Mouse (Mus musculus) hindbrain, embryonic 11.5 days (tissue): ENCODE results near the gene Ccdc159. TPM values are rescaled to one million over a fixed set of nuclear protein-coding genes. Genes with fewer than 3 reads are reported as not detected.

ENCODE experiments used
- ATAC-seq: fragments of 200-750 bp; cut with Nextera tagmentation; 2 replicates; pipeline ENCODE4 v1.8.0; 2017; ENCODE audit warnings: mild to moderate bottlenecking, moderate TSS enrichment, moderate library complexity; ENCODE audit not compliant: low FRiP score
- DNase-seq: peaks from one replicate; pipeline ENCODE4 v3.0.0-alpha.2; 2015; ENCODE audit warnings: low spot score
- H3K27ac ChIP-seq: fragments of 300-500 bp; sonication (generic); 2 replicates; pipeline ENCODE4 v1.5.1; 2014; ENCODE audit warnings: mild to moderate bottlenecking, low read depth, low read length
- H3K27me3 ChIP-seq: fragments of 300-500 bp; sonication (generic); 2 replicates; pipeline ENCODE4 v1.6.1; 2014; ENCODE audit warnings: mild to moderate bottlenecking, low read length, moderate library complexity, mixed read lengths; ENCODE audit not compliant: control insufficient read depth, insufficient read depth
- H3K36me3 ChIP-seq: fragments of 300-500 bp; sonication (generic); 2 replicates; pipeline ENCODE4 v1.6.1; 2014; ENCODE audit warnings: mild to moderate bottlenecking, low read length, moderate library complexity, mixed read lengths; ENCODE audit not compliant: control insufficient read depth, insufficient read depth
- H3K4me1 ChIP-seq: fragments of 300-500 bp; sonication (generic); replicated peaks from 2 replicates; pipeline ENCODE4 v1.6.1; 2014; ENCODE audit warnings: low read length, mixed read lengths; ENCODE audit not compliant: control insufficient read depth, insufficient read depth
- H3K4me2 ChIP-seq: fragments of 300-500 bp; sonication (generic); replicated peaks from 2 replicates; pipeline ENCODE4 v1.6.1; 2014; ENCODE audit warnings: mild to moderate bottlenecking, low read depth, low read length
- H3K4me3 ChIP-seq: fragments of 300-500 bp; sonication (generic); 2 replicates; pipeline ENCODE4 v1.5.1; 2014; ENCODE audit warnings: low read depth, low read length
- H3K9ac ChIP-seq: fragments of 300-500 bp; sonication (generic); 2 replicates; pipeline ENCODE4 v1.6.1; 2014; ENCODE audit warnings: low read depth, low read length
- H3K9me3 ChIP-seq: fragments of 300-500 bp; sonication (generic); 2 replicates; pipeline ENCODE4 v1.6.1; 2016; ENCODE audit warnings: low read length; ENCODE audit not compliant: control insufficient read depth
- WGBS: fragments of 180-500 bp; shearing (Covaris S2); extraction: QIAGEN DNeasy Blood & Tissue Kit; methylation state at CpG from one replicate; pipeline ENCODE4 v1.1.7; 2014; 5-methylcytosine and 5-hydroxymethylcytosine counted together
- polyA plus RNA-seq: library from polyadenylated mRNA; unstranded; fragments of >200 nt; fragmentation: Nextera tagmentation; extraction: Ambion mirVana; gene quantifications from 2 replicates; pipeline ENCODE4 v1.2.1, GENCODE M21; 2014

Gene Ccdc159
- polyA plus RNA-seq, 1 experiment from 2014 or later: 3.9 TPM

DNA sequence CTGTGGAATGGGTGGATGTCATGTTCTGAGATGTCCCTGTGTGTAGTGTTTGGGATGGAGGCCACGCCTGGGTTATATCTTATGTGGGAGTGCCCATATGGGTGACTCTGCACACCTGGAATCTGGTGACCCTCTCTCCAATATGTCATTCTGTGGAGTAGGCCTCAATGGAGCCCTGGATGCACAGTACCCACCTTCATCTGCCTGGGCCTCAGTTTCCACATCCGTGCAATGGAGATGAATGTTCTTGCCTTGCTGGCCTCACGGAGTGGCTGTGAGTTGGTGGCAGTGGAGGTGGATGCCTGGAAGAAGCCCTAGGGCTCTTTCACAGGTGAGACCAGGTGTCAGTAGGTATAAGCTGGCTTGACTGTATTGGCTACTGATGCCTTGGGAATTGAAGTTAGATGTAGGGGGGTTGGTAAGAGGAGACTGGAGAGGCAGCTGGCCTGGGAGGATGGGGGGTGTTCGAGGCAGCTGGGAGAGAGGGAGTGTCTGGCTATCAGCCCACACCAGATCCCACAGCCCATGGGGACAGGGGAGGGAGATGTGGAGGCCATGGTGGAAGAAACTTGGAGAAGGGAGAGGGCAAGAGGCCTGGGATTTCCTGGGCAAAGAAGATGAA, 11.1 kb downstream of the Ccdc159 start:
- WGBS: 91% methylated on average over 4 of the region's 4 CpGs
- H3K27me3 ChIP-seq: no peaks in the 10 kb centered on the region
- H3K4me3 ChIP-seq: no peak overlapping the region
- no peak for ATAC-seq
- no peaks in the 10 kb centered on the region for H3K4me1 ChIP-seq
- H3K27ac ChIP-seq: no peak overlapping the region
- no peaks in the 10 kb centered on the region for H3K36me3 ChIP-seq
- H3K9ac ChIP-seq: no peak overlapping the region
- no peaks in the 10 kb centered on the region for H3K9me3 ChIP-seq
- DNase-seq: no peak
- H3K4me2 ChIP-seq: no peak overlapping the region

DNA sequence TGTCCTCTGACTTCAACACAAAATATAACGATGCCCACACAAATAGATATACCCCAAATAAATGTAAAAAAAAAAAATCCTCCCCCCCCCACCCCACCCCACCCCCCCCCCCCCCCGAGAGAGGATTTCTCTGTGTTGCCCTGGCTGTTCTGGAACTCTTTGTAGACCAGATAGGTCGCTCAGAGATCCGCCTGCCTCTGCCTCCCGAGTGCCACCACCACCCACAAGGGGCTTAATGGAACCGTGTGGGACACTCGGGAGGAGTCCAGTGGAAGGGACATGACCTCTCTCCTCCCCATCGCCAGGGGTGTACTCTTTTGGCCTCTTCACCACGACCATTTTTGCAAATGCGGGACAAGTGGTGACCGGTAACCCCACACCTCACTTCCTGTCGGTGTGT, 15.8 kb downstream of the Ccdc159 start:
- Histone ChIP-seq H3K27me3 (peaks cover 6% of the 10 kb centered on the region; the same call in 1 of the 2 replicates), H3K4me1 (no peaks in the 10 kb centered on the region; the same call in 1 of the 2 replicates), H3K36me3 (no peaks in the 10 kb centered on the region), H3K4me3 (no peak overlapping the region), H3K27ac (no peak overlapping the region), H3K9me3 (no peaks in the 10 kb centered on the region), H3K9ac (no peak overlapping the region), H3K4me2 (no peak overlapping the region)
- no peak for ATAC-seq
- no peak for DNase-seq
- WGBS: 78% methylated on average over 11 of the region's 12 CpGs

DNA sequence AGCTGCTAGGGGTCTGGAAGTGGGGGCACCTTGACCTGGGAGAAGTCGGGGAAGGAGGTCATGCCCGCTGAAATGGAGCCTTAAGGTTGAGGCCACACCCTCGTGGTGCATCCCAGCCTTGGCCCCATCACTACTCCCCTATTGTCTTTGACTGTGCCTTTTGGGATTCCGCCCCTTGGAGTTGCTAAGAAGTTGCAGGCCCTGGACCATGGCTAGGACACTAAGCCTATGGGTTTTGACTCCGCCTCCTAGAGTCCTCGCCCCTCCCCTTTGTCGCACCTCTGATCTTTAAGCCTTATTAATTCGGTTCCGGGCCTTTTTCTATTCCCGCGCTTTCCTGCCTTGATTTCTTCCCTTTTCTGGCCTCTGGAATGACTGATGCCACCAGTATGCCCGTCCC, 16.4 kb downstream of the Ccdc159 start:
- 54% methylated on average over 12 of the region's 12 CpGs for WGBS
- DNase-seq (no peak), ATAC-seq (0 out of 2 replicates have a peak, but pooled peaks have one; percentile 33)

DNA sequence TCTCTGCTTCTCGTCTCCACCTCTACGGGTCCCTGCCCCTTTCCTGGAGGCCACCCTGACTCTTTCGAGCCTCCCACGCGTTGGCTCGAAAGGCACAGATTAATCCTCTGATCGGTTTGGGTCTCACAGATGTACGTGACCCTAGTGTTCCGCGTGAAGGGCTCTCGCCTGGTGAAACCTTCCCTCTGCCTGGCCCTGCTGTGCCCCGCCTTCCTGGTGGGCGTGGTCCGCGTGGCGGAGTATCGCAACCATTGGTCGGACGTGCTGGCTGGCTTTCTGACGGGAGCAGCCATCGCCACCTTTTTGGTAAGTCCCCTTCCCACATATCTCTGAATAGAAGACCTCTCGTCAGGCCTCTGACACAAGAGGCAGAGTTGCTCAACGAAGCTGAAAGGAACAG, 17.0 kb downstream of the Ccdc159 start:
- Histone ChIP-seq H3K27ac (no peak overlapping the region), H3K9ac (no peak overlapping the region), H3K9me3 (no peaks in the 10 kb centered on the region), H3K4me1 (no peaks in the 10 kb centered on the region; the same call in 1 of the 2 replicates), H3K27me3 (peaks cover 7% of the 10 kb centered on the region; the same call in 1 of the 2 replicates), H3K4me2 (no peak overlapping the region; the same call in 1 of the 2 replicates), H3K36me3 (no peaks in the 10 kb centered on the region), H3K4me3 (no peak overlapping the region)
- DNase-seq (no peak), ATAC-seq (no peak)
- 21% methylated on average over 23 of the region's 23 CpGs for WGBS

More for the DNA sequence above, 16.4 kb downstream of the Ccdc159 start:
- Histone ChIP-seq H3K4me1 (no peaks in the 10 kb centered on the region; the same call in 1 of the 2 replicates), H3K27ac (no peak overlapping the region), H3K27me3 (peaks cover 7% of the 10 kb centered on the region; the same call in 1 of the 2 replicates), H3K4me3 (no peak overlapping the region), H3K4me2 (no peak overlapping the region), H3K9me3 (no peaks in the 10 kb centered on the region), H3K36me3 (no peaks in the 10 kb centered on the region), H3K9ac (no peak overlapping the region)

DNA sequence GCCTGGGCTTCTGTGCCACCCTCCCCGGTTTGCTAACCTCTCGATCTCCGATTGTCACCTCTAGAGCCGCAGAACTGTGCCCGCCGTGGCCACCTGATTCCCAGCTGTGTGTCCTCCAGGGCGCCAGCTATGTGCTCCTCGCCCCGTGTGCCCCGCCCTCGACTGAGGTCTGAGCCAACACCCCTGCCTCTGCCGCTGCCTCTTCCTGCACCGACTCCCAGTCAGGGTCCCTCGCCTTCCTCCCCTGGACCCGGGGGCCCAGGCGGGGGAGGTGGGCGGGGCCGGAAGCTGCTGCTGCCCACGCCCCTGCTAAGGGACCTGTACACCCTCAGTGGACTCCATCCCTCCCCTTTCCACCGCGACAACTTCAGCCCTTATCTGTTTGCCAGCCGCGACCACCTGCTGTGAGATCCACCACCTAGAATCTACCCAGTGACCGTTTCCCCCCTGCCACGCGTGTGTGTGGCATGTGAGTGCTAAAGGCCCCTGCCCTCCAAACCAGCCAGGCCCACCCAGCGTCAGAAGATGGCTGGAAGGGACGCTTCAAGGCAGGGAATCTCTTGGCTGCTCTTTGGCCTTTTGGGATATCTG, 20.4 kb downstream of the Ccdc159 start:
- Histone ChIP-seq H3K27ac (no peak overlapping the region), H3K4me1 (no peaks in the 10 kb centered on the region; the same call in 1 of the 2 replicates), H3K36me3 (no peaks in the 10 kb centered on the region), H3K9me3 (no peaks in the 10 kb centered on the region), H3K27me3 (peaks cover 7% of the 10 kb centered on the region; the same call in 1 of the 2 replicates), H3K4me2 (no peak overlapping the region), H3K9ac (no peak overlapping the region), H3K4me3 (no peak overlapping the region; the same call in 1 of the 2 replicates)
- DNase-seq: no peak
- peak; percentile 18; the same call in 1 of the 2 replicates for ATAC-seq
- 5% methylated on average over 23 of the region's 28 CpGs for WGBS

DNA sequence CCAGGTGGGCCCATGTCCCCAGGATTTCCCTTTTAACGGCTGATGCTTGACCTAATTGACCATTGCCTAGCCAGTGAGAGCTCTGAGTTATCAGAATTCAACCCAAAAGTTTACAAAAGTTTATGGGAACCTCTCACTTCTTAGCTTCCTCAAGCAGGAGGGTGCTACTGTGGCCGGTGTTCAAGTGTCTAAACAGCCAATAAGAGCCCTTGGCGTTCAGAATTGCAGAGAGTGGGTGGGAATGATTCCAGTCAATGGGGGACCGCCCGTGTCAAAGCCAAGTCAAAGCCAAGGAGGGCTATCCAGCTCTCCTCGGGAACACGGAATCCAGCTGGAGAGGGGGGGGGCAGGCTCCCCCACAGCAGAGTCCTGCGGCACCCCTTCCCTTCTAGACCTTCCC, 20.9 kb downstream of the Ccdc159 start:
- no peaks in the 10 kb centered on the region for H3K36me3 ChIP-seq
- H3K4me2 ChIP-seq: no peak overlapping the region
- H3K9me3 ChIP-seq: no peaks in the 10 kb centered on the region
- DNase-seq (no peak), ATAC-seq (no peak)
- H3K27ac ChIP-seq: no peak overlapping the region
- H3K9ac ChIP-seq: no peak overlapping the region
- peaks cover 7% of the 10 kb centered on the region; the same call in 1 of the 2 replicates for H3K27me3 ChIP-seq
- no peaks in the 10 kb centered on the region; the same call in 1 of the 2 replicates for H3K4me1 ChIP-seq
- H3K4me3 ChIP-seq: no peak overlapping the region
- 56% methylated on average over 8 of the region's 8 CpGs for WGBS

DNA sequence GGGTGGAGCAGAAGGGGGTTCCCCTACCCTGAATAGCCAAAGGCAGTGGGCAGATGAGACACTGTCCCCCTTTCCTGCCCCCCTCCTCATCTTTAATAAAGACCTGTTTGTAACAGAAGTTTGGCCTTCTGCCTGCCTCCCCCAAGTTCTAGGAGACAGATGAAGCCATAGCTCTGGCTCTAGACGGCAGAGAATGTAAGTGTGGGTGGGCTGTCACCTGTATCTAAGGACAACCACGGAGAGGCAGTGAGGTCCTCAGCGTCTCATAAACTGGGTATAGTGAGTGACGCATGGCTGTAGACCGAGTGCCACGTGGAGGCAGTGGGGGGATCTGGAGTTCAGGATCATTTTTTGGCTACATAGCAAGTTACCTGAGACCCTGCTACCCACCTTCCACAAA, 21.5 kb downstream of the Ccdc159 start:
- DNase-seq: no peak

DNA sequence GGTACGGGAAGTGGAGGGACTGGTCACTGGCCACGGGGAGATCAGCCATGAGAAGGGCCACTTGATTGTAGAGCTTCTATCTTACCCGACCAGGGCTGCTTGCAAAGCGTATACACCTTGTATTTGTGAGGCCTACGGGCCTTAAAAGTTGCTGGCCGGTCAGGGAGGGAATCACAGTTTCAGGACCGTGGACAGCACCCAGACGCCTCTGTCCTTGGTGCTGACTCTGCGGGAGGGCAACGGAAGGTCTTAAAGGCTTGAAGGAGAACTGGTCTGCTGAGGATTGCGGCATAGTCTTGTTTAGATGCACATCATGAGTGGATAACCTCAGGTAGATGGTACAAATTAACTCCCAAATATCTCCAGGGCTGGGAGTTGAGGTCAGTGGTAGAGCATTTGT, 23.1 kb downstream of the Ccdc159 start:
- Histone ChIP-seq H3K27ac (no peak overlapping the region), H3K9ac (no peak overlapping the region), H3K4me2 (no peak overlapping the region), H3K27me3 (peaks cover 7% of the 10 kb centered on the region; the same call in 1 of the 2 replicates), H3K9me3 (no peaks in the 10 kb centered on the region), H3K4me1 (peaks cover 2% of the 10 kb centered on the region; the same call in 1 of the 2 replicates), H3K36me3 (no peaks in the 10 kb centered on the region), H3K4me3 (no peak overlapping the region)
- ATAC-seq (no peak), DNase-seq (peak; percentile 86)
- WGBS: 16% methylated on average over 11 of the region's 11 CpGs

More for the DNA sequence above, 21.5 kb downstream of the Ccdc159 start:
- H3K4me1 ChIP-seq: peaks cover 2% of the 10 kb centered on the region; the same call in 1 of the 2 replicates
- no peak overlapping the region for H3K9ac ChIP-seq
- H3K27ac ChIP-seq: no peak overlapping the region
- H3K9me3 ChIP-seq: no peaks in the 10 kb centered on the region
- WGBS: 74% methylated on average over 6 of the region's 6 CpGs
- H3K27me3 ChIP-seq: peaks cover 7% of the 10 kb centered on the region; the same call in 1 of the 2 replicates
- H3K4me3 ChIP-seq: no peak overlapping the region
- ATAC-seq: no peak
- no peaks in the 10 kb centered on the region for H3K36me3 ChIP-seq
- H3K4me2 ChIP-seq: no peak overlapping the region
